Mouse (Mus musculus) midbrain, postnatal 0 days (tissue): ENCODE results near the gene Ddx23. TPM values are rescaled to one million over a fixed set of nuclear protein-coding genes. Genes with fewer than 3 reads are reported as not detected.

Experiments
- ATAC-seq: fragments of 200-750 bp; cut with Nextera tagmentation; 2 replicates; pipeline ENCODE4 v1.8.0; 2017; ENCODE audit warnings: moderate number of reproducible peaks, mild to moderate bottlenecking, moderate TSS enrichment, moderate library complexity; ENCODE audit not compliant: low FRiP score
- DNase-seq: peaks from one replicate; pipeline ENCODE4 v3.0.0-alpha.2; 2015; ENCODE audit warnings: low spot score
- H3K27ac ChIP-seq: fragments of 300-500 bp; sonication (generic); 2 replicates; pipeline ENCODE4 v1.5.1; 2014; ENCODE audit warnings: low read depth, mild to moderate bottlenecking, low read length, mixed read lengths
- H3K27me3 ChIP-seq: fragments of 300-500 bp; sonication (generic); 2 replicates; pipeline ENCODE4 v1.6.1; 2014; ENCODE audit warnings: low read length, control low read depth, mixed read lengths; ENCODE audit not compliant: insufficient read depth
- H3K36me3 ChIP-seq: fragments of 300-500 bp; sonication (generic); 2 replicates; pipeline ENCODE4 v1.6.1; 2014; ENCODE audit warnings: low read length, control low read depth, mixed read lengths; ENCODE audit not compliant: insufficient read depth
- H3K4me1 ChIP-seq: fragments of 300-500 bp; sonication (generic); 2 replicates; pipeline ENCODE4 v1.6.1; 2014; ENCODE audit warnings: mild to moderate bottlenecking, control low read depth, antibody characterized with exemption, low read length, mixed read lengths; ENCODE audit not compliant: insufficient read depth
- H3K4me2 ChIP-seq: fragments of 300-500 bp; sonication (generic); 2 replicates; pipeline ENCODE4 v1.6.1; 2014; ENCODE audit warnings: low read depth, mild to moderate bottlenecking, low read length, mixed read lengths; ENCODE audit not compliant: poor library complexity, severe bottlenecking
- H3K4me3 ChIP-seq: fragments of 300-500 bp; sonication (generic); 2 replicates; pipeline ENCODE4 v1.5.1; 2014; ENCODE audit warnings: low read depth, mild to moderate bottlenecking, low read length, moderate library complexity
- H3K9ac ChIP-seq: fragments of 300-500 bp; sonication (generic); replicated peaks from 2 replicates; pipeline ENCODE4 v1.6.1; 2014; ENCODE audit warnings: mild to moderate bottlenecking, low read length, moderate library complexity, mixed read lengths; ENCODE audit not compliant: poor library complexity, severe bottlenecking
- H3K9me3 ChIP-seq: fragments of 300-500 bp; sonication (generic); 2 replicates; pipeline ENCODE4 v1.6.1; 2016; ENCODE audit warnings: low read length, control low read depth
- CTCF ChIP-seq: IDR thresholded peaks from 2 replicates; pipeline ENCODE4 v1.5.1; 2016; ENCODE audit warnings: antibody characterized with exemption, mild to moderate bottlenecking
- WGBS: fragments of 180-500 bp; shearing (Covaris S2); extraction: QIAGEN DNeasy Blood & Tissue Kit; methylation state at CpG from one replicate; pipeline ENCODE4 v1.1.7; 2014; 5-methylcytosine and 5-hydroxymethylcytosine counted together
- polyA plus RNA-seq: library from polyadenylated mRNA; unstranded; fragments of >200 nt; fragmentation: Nextera tagmentation; extraction: Ambion mirVana; gene quantifications from 2 replicates; pipeline ENCODE4 v1.2.1, GENCODE M21; 2015
- total RNA-seq: library from RNA; depleted of rRNA; stranded (reverse); fragments of >200 nt; gene quantifications from 2 replicates; pipeline ENCODE4 v1.2.3, GENCODE M21; 2014

Ddx23 gene
- total and polyA plus RNA-seq, 2 experiments from 2014 or later, result 20.5 to 46.7 TPM

GRCm38 (mm10) chr15:98672592-98672991 is 9.9 kb upstream of the Ddx23 start:
- no peak overlapping the region for H3K9ac ChIP-seq
- no peak overlapping the region for H3K4me3 ChIP-seq
- H3K4me2 ChIP-seq, result no peak overlapping the region
- DNase-seq (no peak), ATAC-seq (no peak)
- H3K4me1 ChIP-seq, result peaks cover 15% of the 10 kb centered on the region; the same call in 1 of the 2 replicates
- no peaks in the 10 kb centered on the region for H3K9me3 ChIP-seq
- WGBS, result 56% methylated on average over 4 of the region's 4 CpGs
- no peaks in the 10 kb centered on the region for H3K27me3 ChIP-seq
- H3K36me3 ChIP-seq, result peaks cover 9% of the 10 kb centered on the region
- H3K27ac ChIP-seq, result no peak overlapping the region
- no peak for TF ChIP-seq CTCF

- TF ChIP-seq CTCF, result peak; percentile 69
- ATAC-seq, result no peak
- peak; percentile 67 for DNase-seq
- WGBS, result 80% methylated on average over 11 of the region's 11 CpGs
- Histone ChIP-seq H3K9ac (no peak overlapping the region), H3K4me1 (no peaks in the 10 kb centered on the region), H3K9me3 (no peaks in the 10 kb centered on the region), H3K36me3 (no peaks in the 10 kb centered on the region), H3K4me3 (no peak overlapping the region), H3K27me3 (no peaks in the 10 kb centered on the region), H3K27ac (no peak overlapping the region), H3K4me2 (no peak overlapping the region)
These were observed 1.6 kb upstream of the Ddx23 start for GRCm38 (mm10) chr15:98664042-98664907.

GRCm38 (mm10) chr15:98662198-98662566 is 512 bp downstream of the Ddx23 start:
- TF ChIP-seq CTCF, result peak; percentile 32; the same call in 1 of the 2 replicates
- Histone ChIP-seq H3K27me3 (no peaks in the 10 kb centered on the region), H3K4me1 (no peaks in the 10 kb centered on the region), H3K4me2 (peak overlapping the region; percentile 71), H3K9ac (peak overlapping the region; percentile 87), H3K9me3 (no peaks in the 10 kb centered on the region), H3K36me3 (peaks cover 11% of the 10 kb centered on the region), H3K27ac (peak overlapping the region; percentile 94), H3K4me3 (peak overlapping the region; percentile 85)
- DNase-seq (peak; percentile 35), ATAC-seq (no peak)
- WGBS, result under 1% methylated on average over 14 of the region's 14 CpGs

GRCm38 (mm10) chr15:98656982-98657751 is 5.5 kb downstream of the Ddx23 start:
- ATAC-seq (no peak), DNase-seq (no peak)
- no peaks in the 10 kb centered on the region for H3K9me3 ChIP-seq
- TF ChIP-seq CTCF, result peak; percentile 33
- H3K9ac ChIP-seq, result no peak overlapping the region
- no peaks in the 10 kb centered on the region for H3K27me3 ChIP-seq
- WGBS, result 90% methylated on average over 15 of the region's 15 CpGs
- H3K27ac ChIP-seq, result no peak overlapping the region
- H3K4me3 ChIP-seq, result no peak overlapping the region
- no peaks in the 10 kb centered on the region for H3K4me1 ChIP-seq
- no peak overlapping the region for H3K4me2 ChIP-seq
- H3K36me3 ChIP-seq, result peaks cover 45% of the 10 kb centered on the region

- WGBS, result 96% methylated on average over 8 of the region's 8 CpGs
- Histone ChIP-seq H3K36me3 (peaks cover 76% of the 10 kb centered on the region), H3K27me3 (no peaks in the 10 kb centered on the region), H3K27ac (no peak overlapping the region), H3K9ac (no peak overlapping the region), H3K4me3 (no peak overlapping the region), H3K4me2 (no peak overlapping the region), H3K4me1 (no peaks in the 10 kb centered on the region), H3K9me3 (no peaks in the 10 kb centered on the region)
- DNase-seq (no peak), ATAC-seq (no peak)
- no peak for TF ChIP-seq CTCF
These were observed 10.5 kb downstream of the Ddx23 start for GRCm38 (mm10) chr15:98652174-98652573.

DNA sequence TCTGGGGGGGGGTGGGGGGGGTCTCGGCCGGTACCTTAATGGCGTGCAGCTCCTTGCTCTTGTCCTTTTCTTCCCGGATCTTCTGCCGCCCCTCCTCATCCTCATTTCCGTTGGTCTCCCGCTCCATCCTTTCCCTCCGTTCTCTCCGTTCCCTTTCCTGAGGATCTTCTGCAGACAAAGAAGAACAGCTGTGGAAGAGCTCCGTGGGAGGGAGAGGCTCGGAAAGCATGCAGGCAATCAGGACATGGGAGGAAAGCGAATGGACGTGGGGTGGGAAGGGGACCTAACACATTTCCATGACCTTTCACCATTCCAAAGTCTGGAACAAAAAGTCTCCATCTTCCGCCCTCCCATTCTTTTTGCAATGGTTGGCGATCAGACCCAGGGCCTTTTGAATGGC is 11.3 kb downstream of the Ddx23 start:
- H3K27me3 ChIP-seq, result no peaks in the 10 kb centered on the region
- H3K4me3 ChIP-seq, result no peak overlapping the region
- no peak overlapping the region for H3K4me2 ChIP-seq
- H3K9me3 ChIP-seq, result no peaks in the 10 kb centered on the region
- no peaks in the 10 kb centered on the region for H3K4me1 ChIP-seq
- no peak for TF ChIP-seq CTCF
- H3K9ac ChIP-seq, result no peak overlapping the region
- 88% methylated on average over 15 of the region's 15 CpGs for WGBS
- H3K36me3 ChIP-seq, result peaks cover 76% of the 10 kb centered on the region
- no peak overlapping the region for H3K27ac ChIP-seq
- no peak for DNase-seq
- no peak for ATAC-seq
